Mouse (Mus musculus) CD4-positive, CD25-positive, alpha-beta regulatory T cell, adult 4 months (primary cell): ENCODE measurements around the gene Cenpm. TPM values are rescaled to one million over a fixed set of nuclear protein-coding genes. Genes with fewer than 3 reads are reported as not detected.
"Not testable (repeated sequence)": the region's sequence is repeated elsewhere in the genome, so short reads cannot be mapped to it uniquely, and the experiment has no call there.

Experiments used
- ATAC-seq: one replicate; pipeline ENCODE4 v1.8.0; 2017
- polyA plus RNA-seq, 2 experiments: library from polyadenylated mRNA; unstranded; fragments of 100-300 nt; shearing (Covaris generic); gene quantifications; one replicate each; pipeline ENCODE4 v1.2.1; 2017

Gene Cenpm
- polyA plus RNA-seq = 10 to 100 TPM in 1 of 2 experiments, 1 to 10 TPM in 1; 6.7 to 18.5 TPM

DNA sequence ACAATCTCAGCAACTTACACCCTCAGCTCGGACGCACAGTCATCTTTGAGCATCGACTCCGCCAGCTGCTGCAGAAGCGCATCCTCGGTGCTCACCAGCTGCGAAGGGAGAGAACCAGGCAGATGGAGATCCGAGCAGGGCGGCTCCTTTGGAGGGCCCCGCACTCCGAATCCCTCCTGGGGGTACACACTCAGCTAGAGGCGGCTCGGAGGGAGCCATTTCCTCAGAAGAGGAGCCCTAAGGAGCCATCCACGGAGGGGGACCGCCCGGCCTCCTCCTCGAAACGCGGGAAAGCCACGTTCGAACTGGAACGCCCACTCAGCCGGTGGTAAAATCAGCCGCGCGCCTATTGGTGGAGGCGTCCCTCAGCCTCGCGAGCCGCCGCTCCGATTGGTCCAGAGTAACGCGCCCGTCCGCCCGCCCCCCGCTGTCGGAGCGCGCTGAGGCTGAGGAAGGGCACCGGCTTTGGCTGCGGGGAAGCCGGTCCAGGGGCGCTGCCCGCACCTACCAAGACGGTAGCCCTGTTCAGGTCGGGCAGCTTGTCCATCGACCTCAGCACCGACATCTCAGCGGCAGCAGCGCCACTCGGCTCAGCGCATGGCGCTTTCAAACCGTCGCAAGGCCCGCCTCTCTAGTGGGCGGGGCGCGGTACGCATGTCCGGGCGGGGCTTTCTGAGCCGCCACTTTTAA is at the start of gene Cenpm:
Cenpm (minus strand) TSS at position 634 of the 690 bp plus-strand sequence.
- peak; percentile 99 for ATAC-seq

DNA sequence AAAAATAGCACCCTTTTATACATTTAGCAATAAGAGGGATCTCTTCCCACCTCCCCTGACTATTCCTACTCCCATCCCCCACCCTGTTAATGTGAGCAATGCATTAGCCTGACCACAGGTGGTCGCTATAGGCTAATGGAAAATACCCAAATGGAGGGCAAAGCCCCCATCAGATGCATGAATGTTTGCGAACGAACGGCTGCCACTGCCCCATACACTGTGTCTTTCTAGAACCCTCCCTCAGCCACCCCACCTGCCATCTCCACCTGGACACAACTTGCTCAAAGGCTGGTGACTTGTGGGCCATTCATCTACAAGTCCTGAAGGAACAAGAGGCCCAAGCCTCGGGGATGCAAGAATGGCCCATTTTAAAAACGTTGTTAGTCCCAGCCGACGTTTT is 49.5 kb upstream of the Cenpm start:
- no peak for ATAC-seq

DNA sequence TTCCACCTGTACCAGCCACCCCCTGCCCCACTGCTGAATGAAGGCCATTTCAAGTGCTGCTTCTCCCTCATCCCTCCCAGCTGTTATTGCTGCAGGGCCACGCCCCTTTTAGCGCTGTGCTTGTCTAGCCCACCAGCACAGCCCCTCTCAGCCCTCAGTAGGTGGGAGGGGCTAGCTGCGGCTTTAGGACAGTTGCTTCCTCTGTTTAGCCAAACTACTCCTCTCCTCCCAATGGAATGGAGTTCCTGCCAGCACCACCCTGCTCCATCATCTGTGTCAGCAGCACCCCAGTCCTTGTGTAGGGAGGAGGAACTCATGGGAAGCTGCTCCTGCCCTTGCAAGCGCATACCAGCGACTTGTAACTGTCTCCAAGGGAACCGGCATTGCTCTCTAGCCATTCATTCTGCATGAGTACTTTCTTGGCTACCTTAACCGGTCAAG is 48.7 kb upstream of the Cenpm start:
- ATAC-seq = no peak

DNA sequence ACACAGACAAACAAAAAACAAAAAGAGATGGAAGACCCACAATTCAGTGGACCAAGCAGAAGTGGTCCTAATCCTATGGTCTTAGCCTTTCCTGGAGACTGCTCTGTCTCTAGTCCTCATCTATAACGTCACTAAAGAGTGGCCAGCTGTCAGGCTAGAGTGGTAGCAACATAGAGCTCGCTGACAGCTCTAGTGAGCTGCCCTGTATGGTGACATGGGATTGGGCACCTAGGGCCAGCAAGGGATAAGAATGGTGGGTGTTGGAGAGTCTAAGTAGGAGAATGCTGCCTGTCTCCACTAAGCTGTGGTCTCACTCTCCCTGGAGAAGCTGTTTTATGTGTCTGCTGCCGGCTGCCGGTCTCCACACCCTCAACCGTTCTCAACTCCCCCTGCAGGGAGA is 48.3 kb upstream of the Cenpm start:
- no peak for ATAC-seq

DNA sequence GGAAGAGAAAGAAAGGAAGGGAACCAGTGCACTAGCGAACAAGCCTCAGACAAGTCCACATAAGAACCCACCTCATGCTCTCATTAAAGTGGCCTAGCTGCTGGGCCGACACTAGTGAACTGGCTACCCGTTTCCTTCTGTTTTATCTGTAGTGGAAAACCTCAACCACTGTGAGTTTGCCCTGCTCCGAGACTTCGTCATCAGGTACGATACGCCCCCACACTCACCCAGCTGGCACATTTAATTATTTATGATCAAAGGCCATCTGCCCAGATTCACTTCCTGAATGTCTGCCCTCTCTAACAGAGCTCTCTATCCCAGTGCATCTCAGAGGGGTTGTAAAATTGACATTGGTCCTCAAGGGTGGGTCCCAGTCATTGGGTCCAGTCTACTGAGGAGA is 45.7 kb upstream of the Cenpm start:
- peak; percentile 91 for ATAC-seq

DNA sequence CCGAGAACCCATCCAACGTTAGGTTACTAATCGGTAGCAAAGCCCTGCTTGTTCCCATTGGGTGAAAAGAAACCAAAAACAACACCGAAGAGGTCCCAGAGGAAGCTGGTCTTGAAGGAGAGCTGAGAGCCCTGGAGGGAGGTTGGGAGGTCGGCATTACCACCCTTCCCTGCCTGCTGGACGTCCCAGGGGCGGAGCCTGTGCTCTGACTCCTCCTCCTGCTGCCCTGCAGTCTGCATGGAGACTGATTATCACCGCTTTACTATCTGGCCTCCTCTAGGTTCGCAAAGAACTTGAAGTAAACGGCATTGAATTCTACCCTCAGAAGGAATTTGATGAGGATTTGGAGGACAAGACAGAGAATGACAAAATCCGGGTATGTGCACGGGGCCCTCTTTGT is 41.6 kb upstream of the Cenpm start:
- ATAC-seq = no peak

DNA sequence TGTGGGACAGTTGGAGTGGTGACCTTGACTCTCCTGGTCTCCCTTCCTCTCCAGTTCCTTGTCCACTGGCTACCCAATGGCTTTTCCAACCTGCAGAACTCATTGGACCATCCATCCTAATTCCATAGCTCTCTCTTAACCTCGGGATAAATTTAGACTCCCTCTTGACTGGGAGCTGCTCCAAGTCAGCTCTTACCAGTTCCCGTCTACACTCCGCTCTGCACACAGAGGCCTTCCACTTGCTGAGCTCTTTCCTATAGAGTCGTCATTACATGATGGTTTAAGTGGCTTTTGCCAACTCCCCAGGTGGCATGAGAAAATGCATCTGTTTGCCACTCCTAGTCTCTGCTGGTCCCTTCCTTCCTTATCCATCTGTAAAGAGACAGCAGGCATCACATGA is 36.1 kb upstream of the Cenpm start:
- no peak for ATAC-seq

DNA sequence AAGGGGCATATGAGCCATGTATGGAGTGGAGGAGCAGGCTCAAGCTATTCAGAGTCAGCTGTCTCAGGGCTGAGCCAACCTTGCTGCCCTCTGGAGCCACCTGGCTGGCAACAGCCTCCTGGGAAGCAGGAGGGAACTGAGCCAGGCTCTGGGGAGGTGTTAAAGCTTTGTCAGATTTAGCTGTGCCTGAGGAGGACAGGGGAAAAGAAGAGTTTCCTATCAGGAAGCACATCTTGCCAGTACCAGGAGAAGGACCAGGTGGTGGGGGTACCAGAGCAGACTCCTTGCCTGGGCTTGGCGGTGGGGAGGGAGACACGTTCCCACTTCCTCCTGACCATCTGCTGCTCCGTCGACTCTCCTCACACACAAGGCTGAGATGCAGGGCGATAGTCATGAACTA is 33.0 kb upstream of the Cenpm start:
- no peak for ATAC-seq

DNA sequence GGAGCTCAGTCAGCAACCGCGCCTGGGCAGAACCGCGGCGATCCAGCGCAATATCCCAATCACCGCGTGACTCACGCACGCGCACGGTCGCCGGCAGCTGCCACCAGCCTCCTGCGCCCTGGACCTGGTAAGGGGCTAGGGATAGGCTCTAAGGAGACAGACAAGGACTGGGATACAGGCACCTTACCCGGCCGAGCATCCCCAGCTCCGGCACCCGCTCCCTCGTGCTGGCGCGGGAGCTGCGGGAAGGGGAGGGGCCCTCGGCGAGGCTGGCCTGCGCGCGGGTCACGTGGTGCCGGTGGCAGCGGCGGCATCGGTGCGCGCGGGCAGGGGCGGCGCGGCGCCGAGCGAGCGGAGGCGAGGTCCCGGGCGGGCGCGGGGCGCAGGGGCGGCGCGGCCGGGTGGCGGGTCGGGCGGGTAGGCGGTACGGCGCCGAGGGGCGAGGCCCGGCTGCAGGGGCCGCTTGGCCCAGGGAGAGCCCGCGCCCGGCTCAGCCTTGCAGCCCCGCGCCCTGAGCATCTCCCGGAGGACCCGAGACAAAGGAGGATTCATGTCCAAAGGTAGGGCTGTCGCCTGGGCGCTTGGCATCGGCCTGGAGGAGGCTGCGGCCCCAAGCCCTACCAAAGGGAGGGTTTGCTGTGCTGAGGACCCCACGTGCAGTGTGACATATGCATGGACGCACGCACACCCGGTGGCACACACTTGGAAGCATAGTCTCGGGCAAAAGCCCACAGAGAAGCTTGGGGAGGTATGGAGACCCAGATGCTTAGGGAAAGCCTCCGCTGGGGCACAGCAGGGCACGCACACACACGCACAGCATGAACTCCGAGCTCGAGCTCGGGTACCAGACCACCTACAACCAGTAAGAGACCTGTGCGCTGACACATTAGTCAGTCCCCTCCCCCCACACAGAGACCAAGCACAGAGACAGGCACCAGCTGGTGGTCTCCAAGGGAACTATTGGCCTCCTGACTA is 30.7 kb upstream of the Cenpm start:
- no peak for ATAC-seq

DNA sequence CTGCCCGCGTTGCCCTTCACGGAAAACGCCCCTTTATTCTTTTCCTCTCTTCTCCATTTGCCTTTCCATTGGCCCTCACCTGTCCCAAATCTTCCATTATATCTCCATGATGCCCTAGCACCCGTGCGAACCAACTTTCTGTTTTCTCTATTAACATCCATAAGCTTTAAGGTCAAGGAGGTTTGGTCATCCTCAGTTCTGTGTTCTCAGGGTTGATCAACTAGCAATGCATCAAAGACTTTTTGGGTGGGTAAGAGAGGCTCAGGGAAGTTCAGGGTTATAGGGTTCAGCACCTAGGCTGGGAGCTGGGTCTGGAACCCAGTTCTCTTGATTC is 30.0 kb upstream of the Cenpm start, which contains the start of gene Sept3:
Sept3 (plus strand) TSS at position 301 of the 334 bp plus-strand sequence.
- no peak for ATAC-seq

DNA sequence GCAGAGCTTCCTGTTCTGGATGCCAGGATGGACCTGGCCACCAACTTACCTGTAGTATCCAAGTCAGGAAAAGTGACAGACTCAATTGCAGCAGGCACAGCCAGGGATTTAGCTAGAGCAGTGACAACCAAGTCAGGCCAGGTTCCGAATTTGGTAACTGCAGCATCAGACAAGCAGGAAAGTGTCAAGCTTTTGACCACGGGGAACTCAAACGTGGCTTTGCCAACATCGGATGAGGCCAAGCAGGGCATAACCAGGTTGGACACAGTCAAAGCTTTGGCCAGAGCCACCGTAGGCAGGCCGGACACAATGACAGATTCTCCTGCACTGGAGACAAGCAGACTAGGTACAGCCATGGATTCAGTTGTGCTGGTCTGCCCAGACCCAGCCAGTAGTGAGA is 27.7 kb upstream of the Cenpm start:
- ATAC-seq = no peak

DNA sequence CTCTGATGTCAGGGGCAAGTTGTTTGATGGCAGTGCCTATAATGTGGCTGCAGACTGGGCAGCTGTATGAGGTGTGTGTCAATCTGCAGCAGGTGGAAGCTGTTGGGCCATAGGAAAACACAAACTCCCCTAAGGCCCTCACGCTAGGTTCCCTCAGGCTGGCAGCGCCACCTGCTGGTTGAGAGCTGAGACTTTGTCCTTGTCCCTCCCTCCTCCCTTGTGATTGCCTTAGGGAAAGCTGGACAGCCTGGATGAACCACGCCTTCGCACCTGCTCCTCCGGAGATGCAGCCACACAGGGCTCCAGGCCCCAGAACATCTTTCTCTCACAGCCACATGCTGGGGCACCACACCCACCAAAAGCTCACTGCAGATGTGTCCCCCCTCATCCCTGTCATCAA is 26.7 kb upstream of the Cenpm start:
- ATAC-seq = no peak

DNA sequence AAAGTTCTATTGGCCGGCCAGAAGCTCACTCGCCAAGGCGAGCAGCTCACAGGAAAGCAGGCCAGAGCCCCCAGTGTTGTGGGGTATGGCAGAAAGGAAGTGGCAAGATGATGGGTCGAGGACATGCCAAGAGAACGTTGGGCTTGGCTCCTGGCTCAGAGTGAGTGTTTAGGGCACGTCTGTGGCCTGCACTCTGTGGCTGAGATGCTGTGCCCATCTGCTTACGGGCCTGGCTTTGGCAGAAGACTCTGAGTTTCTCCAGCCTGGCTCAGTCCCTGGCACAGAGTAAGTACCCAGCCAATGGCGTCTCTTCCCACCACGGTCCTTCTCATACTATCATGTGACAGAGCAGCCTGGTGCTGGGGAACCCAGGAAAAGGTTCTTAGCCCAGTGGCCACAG is 24.2 kb upstream of the Cenpm start:
- no peak for ATAC-seq

DNA sequence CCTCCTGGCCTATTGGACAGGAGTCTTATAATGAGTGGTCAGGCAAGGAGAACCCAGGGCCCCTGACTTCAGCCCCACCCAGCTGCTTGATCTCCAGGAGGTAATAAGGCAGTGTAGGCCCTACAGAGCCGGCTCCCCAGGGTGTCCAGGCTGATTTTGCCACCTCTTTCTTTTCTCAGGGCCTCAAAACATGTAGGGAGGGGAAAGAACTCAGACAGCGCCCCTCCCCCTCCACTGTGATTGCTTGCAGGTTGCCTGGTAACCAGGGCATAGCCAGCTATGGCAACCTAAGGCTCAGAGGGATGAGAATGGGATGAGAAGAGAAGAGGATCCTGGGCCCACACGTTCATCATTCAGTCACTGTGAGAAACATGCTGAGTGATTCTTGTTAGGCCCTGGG is 23.6 kb upstream of the Cenpm start:
- no peak for ATAC-seq

DNA sequence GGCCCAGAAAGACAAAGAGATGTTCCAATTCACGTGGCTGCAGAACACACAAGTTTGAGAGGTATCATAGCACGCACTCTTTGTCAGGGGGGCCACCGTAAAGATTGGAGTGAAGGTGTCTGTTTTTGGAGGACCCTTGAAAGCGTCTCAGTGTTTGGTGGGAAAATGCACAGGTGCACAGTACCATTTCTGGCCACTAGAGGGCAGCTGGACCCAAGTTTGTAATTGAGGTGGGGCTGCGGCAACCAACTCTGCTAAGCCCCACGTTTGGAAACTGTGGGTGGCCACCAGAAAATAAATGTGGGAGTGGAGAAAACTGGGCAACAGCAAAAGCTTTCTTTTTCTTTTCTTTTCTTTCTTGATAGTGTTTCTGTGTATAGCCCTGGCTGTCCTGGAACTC is 21.8 kb upstream of the Cenpm start:
- ATAC-seq = no peak

DNA sequence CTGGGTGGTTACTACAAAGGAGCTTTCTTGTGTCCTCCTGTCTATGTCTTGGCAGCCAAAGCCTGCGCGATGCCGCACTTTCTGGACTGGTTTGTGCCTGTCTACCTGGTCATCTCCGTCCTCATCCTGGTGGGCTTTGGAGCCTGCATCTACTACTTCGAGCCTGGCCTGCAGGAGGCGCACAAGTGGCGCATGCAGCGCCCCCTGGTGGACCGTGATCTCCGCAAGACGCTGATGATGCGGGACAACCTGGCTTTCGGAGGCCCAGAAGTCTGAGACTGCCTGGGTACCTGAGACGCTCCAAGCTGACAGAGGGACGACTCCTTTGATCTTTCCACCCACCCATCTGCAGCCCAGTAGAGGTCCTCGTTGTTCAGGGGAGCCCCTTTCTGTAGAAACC is 15.0 kb upstream of the Cenpm start:
- no peak for ATAC-seq

DNA sequence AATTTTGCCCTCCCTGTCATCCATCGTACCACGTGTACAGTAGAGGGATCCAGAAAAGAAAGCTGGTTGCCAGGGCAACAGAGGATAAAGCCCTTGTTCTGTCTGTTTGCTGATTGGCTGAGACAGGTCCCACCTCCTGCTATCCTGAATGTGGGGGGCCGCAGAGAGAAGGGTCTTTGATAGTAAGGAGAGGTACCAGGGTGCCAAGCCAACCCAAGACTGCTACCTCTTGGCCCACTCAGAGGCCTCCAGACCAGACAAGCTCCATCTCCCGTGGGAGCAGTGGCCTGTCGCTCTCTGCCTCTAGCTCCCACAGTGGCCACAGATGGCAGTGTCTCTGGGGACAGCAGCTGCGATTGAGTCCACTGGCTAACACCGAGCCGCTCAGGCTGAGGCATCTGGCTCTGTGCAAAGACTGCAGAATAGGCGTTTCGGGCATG is 11.4 kb upstream of the Cenpm start:
- no peak for ATAC-seq

DNA sequence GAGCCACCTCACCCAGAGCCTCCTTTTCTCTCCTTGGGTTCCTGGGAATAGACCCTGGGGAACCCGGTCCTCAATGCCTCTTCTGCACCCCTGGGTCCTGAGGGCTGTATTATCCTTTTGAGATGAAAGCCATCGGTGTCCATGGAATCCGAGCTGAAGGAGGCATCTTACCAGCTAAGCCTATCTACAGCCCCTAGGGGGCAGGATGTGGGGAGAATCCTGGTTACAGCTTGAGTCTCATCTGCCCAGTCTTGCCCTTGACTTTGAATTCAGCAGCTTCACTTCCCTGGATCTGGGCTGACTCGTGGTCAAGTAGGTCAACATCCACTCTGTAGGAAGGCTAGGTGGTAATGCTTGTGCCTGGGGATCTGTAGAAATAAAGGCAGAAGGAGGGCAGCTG is 10.7 kb upstream of the Cenpm start:
- ATAC-seq = no peak

DNA sequence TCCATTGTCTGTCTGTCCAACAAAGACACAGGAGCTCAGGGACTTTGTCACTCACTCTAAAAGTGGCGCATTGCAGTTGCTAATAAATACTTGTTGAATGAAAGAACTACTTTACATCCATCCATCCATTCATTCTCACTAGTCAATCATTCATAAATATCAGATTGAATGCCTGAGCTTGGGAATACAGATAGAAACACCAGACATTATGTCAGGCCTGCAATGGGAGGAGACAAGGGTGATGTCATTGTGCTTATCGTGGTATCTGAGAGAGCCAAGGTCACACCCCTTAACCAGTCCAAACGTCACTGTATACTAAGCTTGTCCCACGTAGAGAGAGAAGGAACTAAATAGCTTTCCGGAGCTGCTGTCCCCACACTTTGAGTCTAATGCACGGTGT is 7.5 kb upstream of the Cenpm start, which contains the start of gene 1500009C09Rik:
1500009C09Rik (plus strand) TSS at position 301 of the 400 bp plus-strand sequence.
- no peak for ATAC-seq

DNA sequence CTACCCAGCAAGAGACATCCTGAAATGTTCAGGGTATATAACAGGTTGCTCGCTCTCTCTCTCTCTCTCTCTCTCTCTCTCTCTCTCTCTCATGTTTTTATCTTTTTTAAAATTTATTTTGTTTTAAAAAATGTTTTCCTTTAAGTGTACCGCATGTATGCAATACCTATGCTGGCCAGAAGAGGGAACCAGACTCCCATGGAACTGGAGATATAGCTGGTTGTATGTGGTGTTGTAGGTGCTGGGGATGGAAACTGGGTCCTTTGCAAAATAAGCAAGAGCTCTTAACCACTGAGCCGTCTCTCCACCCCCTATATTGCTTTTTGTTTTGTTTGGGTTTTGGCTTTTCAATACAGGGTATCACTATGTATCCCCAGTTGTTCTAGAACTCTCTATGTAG is 7.0 kb upstream of the Cenpm start:
- no peak for ATAC-seq

DNA sequence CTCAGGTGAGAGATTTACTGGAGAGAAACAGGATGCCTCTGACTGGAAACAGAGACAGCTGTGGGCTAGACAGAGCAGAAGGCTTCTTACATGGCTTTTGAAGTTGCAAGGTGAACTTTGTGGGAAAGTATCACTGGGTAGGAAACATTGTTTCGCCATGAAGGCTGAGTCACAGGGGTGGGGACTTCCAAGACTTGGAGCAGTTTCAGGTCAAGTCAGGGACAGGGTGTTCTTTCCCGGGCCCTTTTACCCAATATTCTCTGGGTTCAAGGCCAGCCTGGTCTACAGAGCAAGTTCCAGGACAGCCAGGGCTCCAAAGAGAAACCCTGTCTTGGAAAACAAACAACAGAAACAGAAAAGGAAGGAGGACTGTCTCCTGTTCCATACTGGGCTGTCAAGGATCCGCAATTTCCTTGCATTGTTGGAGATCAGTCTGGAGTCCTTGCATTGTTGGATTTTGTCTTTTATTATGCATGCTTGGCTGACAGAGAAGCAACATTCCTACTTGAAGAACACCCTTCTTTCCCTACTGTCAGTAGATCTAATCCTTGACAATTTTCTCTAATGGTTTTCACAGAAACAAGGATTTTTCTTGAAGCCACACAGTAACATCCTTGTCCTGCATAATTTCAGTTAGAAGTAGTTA is 2.7 kb upstream of the Cenpm start:
- ATAC-seq = no peak

DNA sequence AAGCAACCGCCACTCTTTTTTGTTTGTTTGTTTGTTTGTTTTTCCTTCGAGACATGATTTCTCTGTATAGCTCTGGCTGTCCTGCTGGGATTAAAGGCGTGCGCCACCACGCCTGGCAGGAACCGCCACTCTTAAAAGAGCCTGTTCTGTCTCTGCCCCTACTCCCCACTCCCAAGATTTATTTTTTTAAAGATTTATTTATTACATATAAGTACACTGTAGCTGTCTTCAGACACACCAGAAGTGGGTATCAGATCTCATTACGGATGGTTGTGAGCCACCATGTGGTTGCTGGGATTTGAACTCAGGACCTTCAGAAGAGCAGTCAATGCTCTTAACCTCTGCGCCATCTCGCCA is 235 bp upstream of the Cenpm start:
- not testable (repeated sequence) for ATAC-seq

DNA sequence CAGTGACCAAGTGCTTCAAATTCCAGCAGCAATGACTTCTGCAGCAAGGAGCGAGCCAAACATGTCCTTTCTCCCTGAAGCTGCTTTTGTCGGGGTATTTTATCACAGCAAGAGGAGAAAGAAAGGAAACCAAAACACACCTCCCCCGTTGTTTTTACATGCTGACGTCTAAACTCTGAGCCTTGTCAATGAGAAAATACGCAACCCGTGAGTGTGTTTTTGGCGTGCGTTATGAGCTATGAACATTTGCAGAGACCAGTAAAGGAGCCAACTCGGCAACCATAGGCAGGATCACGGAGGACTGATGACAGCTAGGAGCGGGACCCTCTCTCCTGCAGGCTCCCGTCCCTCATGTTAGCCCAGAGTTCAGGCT is 820 bp downstream of the Cenpm start:
- peak; percentile 3 for ATAC-seq
